Mouse (Mus musculus) heart, postnatal 14 days (tissue): ENCODE results near the gene Gm20683. TPM values are rescaled to one million over a fixed set of nuclear protein-coding genes. Genes with fewer than 3 reads are reported as not detected.

Source experiments
- DNase-seq, 2 experiments: peaks; one replicate each; pipeline ENCODE4 v3.0.0; 2021 to 2022
- intact Hi-C: fragments of 180-260 bp; cut with DNase I; formaldehyde crosslinking; loops from one replicate; pipeline ENCODE4 v1.15.1; 2025
- total RNA-seq, 2 experiments: library from RNA; stranded (reverse); gene quantifications; 2 replicates each; pipeline ENCODE4 v1.2.3; 2021

Gm20683 gene
- total RNA-seq, 2 experiments from 2014 or later = 2.9 to 3.0 TPM

GRCm38 (mm10) chr17:25843636-25844395 lies 2.3 kb upstream of the Gm20683 start:
- intact Hi-C loops = loop anchor here (2.0 kb wide), 1 partner anchor 23 kb away; no protein-coding TSS in a partner anchor
- no peak for DNase-seq

- DNase-seq = no peak
- intact Hi-C loops = no loop called here
Observed at GRCm38 (mm10) chr17:25843122-25843521, 1.6 kb upstream of the Gm20683 start.

GRCm38 (mm10) chr17:25842509-25842908 lies 946 bp upstream of the Gm20683 start:
- DNase-seq = no peak
- intact Hi-C loops = no loop called here

- DNase-seq = no peak
- intact Hi-C loops = no loop called here
Observed at GRCm38 (mm10) chr17:25840519-25840918, 1.0 kb downstream of the Gm20683 start.

- DNase-seq = no peak
- intact Hi-C loops = no loop called here
Observed at GRCm38 (mm10) chr17:25839455-25840235, 1.9 kb downstream of the Gm20683 start.

- DNase-seq = no peak
- intact Hi-C loops = no loop called here
Observed at GRCm38 (mm10) chr17:25838904-25839303, 2.7 kb downstream of the Gm20683 start.

GRCm38 (mm10) chr17:25837533-25837932 lies 4.0 kb downstream of the Gm20683 start:
- intact Hi-C loops = no loop called here
- no peak for DNase-seq

GRCm38 (mm10) chr17:25837076-25837410 lies 4.5 kb downstream of the Gm20683 start, which contains the start of gene Rhbdl1:
TSS of gene Rhbdl1 (minus strand) at chr17:25837295.
- intact Hi-C loops = no loop called here
- DNase-seq = peak; percentile 70 to 79

GRCm38 (mm10) chr17:25836397-25837075 lies 5.0 kb downstream of the Gm20683 start:
- peak in 1 of 2 experiments; percentile 32 for DNase-seq
- intact Hi-C loops = no loop called here

- DNase-seq = no peak
- intact Hi-C loops = no loop called here
Observed at GRCm38 (mm10) chr17:25835816-25836215, 5.7 kb downstream of the Gm20683 start.

GRCm38 (mm10) chr17:25835301-25835700 lies 6.3 kb downstream of the Gm20683 start:
- no peak for DNase-seq
- intact Hi-C loops = no loop called here

GRCm38 (mm10) chr17:25834595-25835222 lies 6.9 kb downstream of the Gm20683 start:
- intact Hi-C loops = no loop called here
- no peak for DNase-seq

GRCm38 (mm10) chr17:25833961-25834594 lies 7.5 kb downstream of the Gm20683 start:
- peak in 1 of 2 experiments; percentile 42 for DNase-seq
- intact Hi-C loops = no loop called here

GRCm38 (mm10) chr17:25833291-25833663 lies 8.3 kb downstream of the Gm20683 start, which contains the start of gene Stub1:
TSS of gene Stub1 (minus strand) at chr17:25833404.
- intact Hi-C loops = no loop called here
- DNase-seq = peak; percentile 90 to 94

- peak; percentile 100 for DNase-seq
- intact Hi-C loops = no loop called here
Observed at GRCm38 (mm10) chr17:25832436-25833290, 8.9 kb downstream of the Gm20683 start.

GRCm38 (mm10) chr17:25831451-25832281 lies 9.9 kb downstream of the Gm20683 start:
- intact Hi-C loops = no loop called here
- DNase-seq = peak in 1 of 2 experiments; percentile 31

GRCm38 (mm10) chr17:25830806-25831431 lies 10.6 kb downstream of the Gm20683 start:
- intact Hi-C loops = no loop called here
- DNase-seq = no peak
